Mouse (Mus musculus) ES-E14 (cell line): Measurements from ENCODE around the gene Mpp2.

Source experiments
- CHD2 ChIP-seq: IDR thresholded peaks from 2 replicates; pipeline ENCODE4 v1.6.1; 2014; ENCODE audit warnings: mild to moderate bottlenecking, low read depth, low read length, inconsistent platforms
- HCFC1 ChIP-seq: IDR thresholded peaks from 2 replicates; pipeline ENCODE4 v1.6.1; 2012; ENCODE audit warnings: low read length, inconsistent platforms, borderline replicate concordance; ENCODE audit not compliant: insufficient read depth
- MAFK ChIP-seq: IDR thresholded peaks from 2 replicates; pipeline ENCODE4 v1.6.1; 2014; ENCODE audit warnings: mild to moderate bottlenecking, low read depth, low read length, inconsistent platforms; ENCODE audit not compliant: insufficient read depth
- ZC3H11A ChIP-seq: IDR thresholded peaks from 2 replicates; pipeline ENCODE4 v1.6.1; 2012; ENCODE audit warnings: low read depth, mild to moderate bottlenecking, inconsistent platforms, low read length, borderline replicate concordance
- ZNF384 ChIP-seq: IDR thresholded peaks from 2 replicates; pipeline ENCODE4 v1.6.1; 2012; ENCODE audit warnings: low read depth, low read length, inconsistent platforms

GRCm38 (mm10) chr11:102033055-102033591 is 55.2 kb downstream of the Mpp2 start:
- TF ChIP-seq CHD2, result no peak
- no peak for TF ChIP-seq MAFK
- TF ChIP-seq HCFC1, result no peak
- TF ChIP-seq ZC3H11A, result no peak
- no peak for TF ChIP-seq ZNF384
